Mouse (Mus musculus) lung, embryonic 14.5 days (tissue): Measurements from ENCODE around the gene Mt4. TPM values are rescaled to one million over a fixed set of nuclear protein-coding genes. Genes with fewer than 3 reads are reported as not detected.
"Not testable (repeated sequence)": the region's sequence is repeated elsewhere in the genome, so short reads cannot be mapped to it uniquely, and the experiment has no call there.

Source experiments
- ATAC-seq: fragments of 200-750 bp; cut with Nextera tagmentation; 2 replicates; pipeline ENCODE4 v1.8.0; 2017; ENCODE audit warnings: mild to moderate bottlenecking, moderate TSS enrichment, moderate library complexity; ENCODE audit not compliant: insufficient read depth
- DNase-seq: peaks from one replicate; pipeline ENCODE4 v3.0.0-alpha.2; 2015
- H3K27ac ChIP-seq: fragments of 300-500 bp; sonication (generic); 2 replicates; pipeline ENCODE4 v1.5.1; 2014; ENCODE audit warnings: low read depth, mild to moderate bottlenecking, moderate library complexity
- H3K27me3 ChIP-seq: fragments of 300-500 bp; sonication (generic); 2 replicates; pipeline ENCODE4 v1.6.1; 2014; ENCODE audit warnings: low read length, control low read depth; ENCODE audit not compliant: insufficient read depth
- H3K36me3 ChIP-seq: fragments of 300-500 bp; sonication (generic); 2 replicates; pipeline ENCODE4 v1.6.1; 2014; ENCODE audit warnings: control low read depth; ENCODE audit not compliant: insufficient read depth
- H3K4me1 ChIP-seq: fragments of 300-500 bp; sonication (generic); 2 replicates; pipeline ENCODE4 v1.6.1; 2014; ENCODE audit warnings: antibody characterized with exemption, control low read depth; ENCODE audit not compliant: insufficient read depth
- H3K4me2 ChIP-seq: fragments of 300-500 bp; sonication (generic); 2 replicates; pipeline ENCODE4 v1.6.1; 2014; ENCODE audit warnings: mild to moderate bottlenecking
- H3K4me3 ChIP-seq: fragments of 300-500 bp; sonication (generic); 2 replicates; pipeline ENCODE4 v1.5.1; 2014; ENCODE audit warnings: low read depth, low read length
- H3K9ac ChIP-seq: fragments of 300-500 bp; sonication (generic); 2 replicates; pipeline ENCODE4 v1.6.1; 2014
- H3K9me3 ChIP-seq: fragments of 300-500 bp; sonication (generic); 2 replicates; pipeline ENCODE4 v1.6.1; 2016; ENCODE audit warnings: low read depth, low read length, control low read depth
- CTCF ChIP-seq: IDR thresholded peaks from 2 replicates; pipeline ENCODE4 v1.5.1; 2016; ENCODE audit warnings: antibody characterized with exemption, low read depth
- WGBS: fragments of 180-500 bp; shearing (Covaris S2); extraction: QIAGEN DNeasy Blood & Tissue Kit; methylation state at CpG from one replicate; pipeline ENCODE4 v1.1.7; 2014; 5-methylcytosine and 5-hydroxymethylcytosine counted together
- polyA plus RNA-seq: library from polyadenylated mRNA; unstranded; fragments of >200 nt; fragmentation: Nextera tagmentation; extraction: Ambion mirVana; gene quantifications from 2 replicates; pipeline ENCODE4 v1.2.1, GENCODE M21; 2014

The Mt4 gene
- polyA plus RNA-seq, 1 experiment from 2014 or later: not detected

DNA sequence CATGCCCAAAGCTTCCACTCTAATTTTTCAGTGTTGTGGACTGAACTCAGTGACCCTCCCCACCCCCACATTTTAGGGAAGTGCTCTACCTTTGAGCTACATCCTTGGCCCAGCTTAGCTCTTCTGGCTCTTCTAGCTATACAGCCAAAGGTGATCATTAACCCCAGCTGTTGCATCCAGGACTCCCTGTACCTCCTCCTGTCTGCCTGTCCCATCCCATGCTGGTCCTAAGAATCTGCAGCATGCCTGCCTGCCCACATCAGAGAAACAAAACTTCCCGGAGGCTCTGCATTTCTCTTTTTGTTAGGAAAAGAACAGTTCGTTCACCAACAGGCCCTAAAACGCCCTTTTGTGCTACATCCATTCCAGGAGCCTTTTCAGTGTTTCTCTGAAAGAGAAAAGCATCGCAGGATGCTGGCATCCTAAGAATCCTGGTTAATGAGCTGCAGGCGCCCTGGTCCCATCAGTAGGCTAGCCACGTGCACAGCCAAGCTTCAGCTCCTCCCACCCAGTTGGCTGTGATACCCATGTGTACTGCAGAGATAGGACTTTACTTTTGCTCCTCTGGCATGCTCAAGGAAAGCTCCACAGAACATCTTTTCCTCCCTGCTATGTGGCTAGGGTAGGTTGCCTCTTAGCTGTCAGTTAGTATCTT, 18.1 kb upstream of the Mt4 start:
- H3K9ac ChIP-seq: no peak overlapping the region
- ATAC-seq (no peak), DNase-seq (peak; percentile 13)

GRCm38 (mm10) chr8:94121625-94122024, 15.4 kb upstream of the Mt4 start:
- no peak overlapping the region for H3K4me3 ChIP-seq
- H3K4me1 ChIP-seq: no peaks in the 10 kb centered on the region
- no peak overlapping the region for H3K9ac ChIP-seq
- DNase-seq (no peak), ATAC-seq (no peak)
- 83% methylated on average over 9 of the region's 9 CpGs for WGBS
- no peak for TF ChIP-seq CTCF
- no peak overlapping the region for H3K27ac ChIP-seq
- no peak overlapping the region for H3K4me2 ChIP-seq
- H3K27me3 ChIP-seq: no peaks in the 10 kb centered on the region
- no peaks in the 10 kb centered on the region for H3K9me3 ChIP-seq
- no peaks in the 10 kb centered on the region for H3K36me3 ChIP-seq

More for the DNA sequence above, 18.1 kb upstream of the Mt4 start:
- 16% methylated on average over 6 of the region's 6 CpGs for WGBS
- Histone ChIP-seq H3K4me2 (no peak overlapping the region), H3K36me3 (no peaks in the 10 kb centered on the region), H3K9me3 (no peaks in the 10 kb centered on the region), H3K4me1 (no peaks in the 10 kb centered on the region), H3K4me3 (no peak overlapping the region), H3K27me3 (no peaks in the 10 kb centered on the region), H3K27ac (no peak overlapping the region)
- no peak for TF ChIP-seq CTCF

GRCm38 (mm10) chr8:94122711-94123468, 14.1 kb upstream of the Mt4 start:
- Histone ChIP-seq H3K4me1 (no peaks in the 10 kb centered on the region), H3K27ac (no peak overlapping the region), H3K36me3 (no peaks in the 10 kb centered on the region), H3K9ac (no peak overlapping the region), H3K4me3 (no peak overlapping the region), H3K9me3 (no peaks in the 10 kb centered on the region), H3K27me3 (no peaks in the 10 kb centered on the region), H3K4me2 (no peak overlapping the region)
- no peak for TF ChIP-seq CTCF
- WGBS: 39% methylated on average over 8 of the region's 8 CpGs
- DNase-seq (no peak), ATAC-seq (no peak)

DNA sequence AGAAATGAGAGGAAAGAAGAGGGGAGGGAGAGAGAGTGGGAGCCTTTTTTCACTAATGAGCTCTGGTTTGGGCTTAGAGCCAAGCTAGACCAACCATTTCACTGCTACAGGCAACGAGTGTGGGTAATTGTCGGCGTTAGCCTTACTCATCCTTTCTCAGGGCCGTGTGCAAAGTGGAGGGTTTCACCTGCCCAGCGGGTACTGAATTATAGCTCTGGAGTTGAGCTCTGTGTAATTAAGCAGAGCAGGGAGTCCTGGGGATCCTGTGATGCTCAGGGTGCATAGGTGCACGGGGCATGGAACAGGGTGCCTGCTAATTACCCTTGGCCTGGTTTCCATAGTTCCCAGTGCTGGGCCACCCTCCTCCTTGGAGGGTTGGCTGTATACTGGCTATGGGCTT, 9.3 kb upstream of the Mt4 start:
- Histone ChIP-seq H3K36me3 (no peaks in the 10 kb centered on the region), H3K4me1 (no peaks in the 10 kb centered on the region), H3K27ac (no peak overlapping the region), H3K9me3 (no peaks in the 10 kb centered on the region), H3K4me2 (no peak overlapping the region), H3K27me3 (no peaks in the 10 kb centered on the region), H3K9ac (no peak overlapping the region), H3K4me3 (no peak overlapping the region)
- no peak for DNase-seq
- TF ChIP-seq CTCF: no peak
- ATAC-seq: no peak
- WGBS: 74% methylated on average over 6 of the region's 6 CpGs

GRCm38 (mm10) chr8:94129133-94129789, 7.7 kb upstream of the Mt4 start:
- no peaks in the 10 kb centered on the region for H3K36me3 ChIP-seq
- no peaks in the 10 kb centered on the region for H3K27me3 ChIP-seq
- H3K4me3 ChIP-seq: no peak overlapping the region
- no peaks in the 10 kb centered on the region for H3K9me3 ChIP-seq
- H3K4me2 ChIP-seq: no peak overlapping the region
- TF ChIP-seq CTCF: no peak
- no peaks in the 10 kb centered on the region for H3K4me1 ChIP-seq
- DNase-seq: no peak
- H3K27ac ChIP-seq: no peak overlapping the region
- no peak overlapping the region for H3K9ac ChIP-seq
- ATAC-seq: no peak
- WGBS: 85% methylated on average over 6 of the region's 6 CpGs

- Histone ChIP-seq H3K9ac (no peak overlapping the region), H3K4me2 (no peak overlapping the region), H3K36me3 (no peaks in the 10 kb centered on the region), H3K4me3 (no peak overlapping the region), H3K9me3 (no peaks in the 10 kb centered on the region), H3K4me1 (no peaks in the 10 kb centered on the region), H3K27me3 (no peaks in the 10 kb centered on the region), H3K27ac (no peak overlapping the region)
- ATAC-seq (no peak), DNase-seq (no peak)
- WGBS: 89% methylated on average over 4 of the region's 4 CpGs
- TF ChIP-seq CTCF: no peak
Observed at GRCm38 (mm10) chr8:94130126-94130525, 6.9 kb upstream of the Mt4 start.

GRCm38 (mm10) chr8:94132096-94132495, 4.9 kb upstream of the Mt4 start:
- ATAC-seq: no peak
- H3K36me3 ChIP-seq: no peaks in the 10 kb centered on the region
- no peak overlapping the region for H3K4me2 ChIP-seq
- 72% methylated on average over 5 of the region's 5 CpGs for WGBS
- no peak for DNase-seq
- H3K4me1 ChIP-seq: no peaks in the 10 kb centered on the region
- no peaks in the 10 kb centered on the region for H3K9me3 ChIP-seq
- no peak for TF ChIP-seq CTCF
- H3K4me3 ChIP-seq: no peak overlapping the region
- no peak overlapping the region for H3K9ac ChIP-seq
- H3K27me3 ChIP-seq: no peaks in the 10 kb centered on the region
- H3K27ac ChIP-seq: no peak overlapping the region

DNA sequence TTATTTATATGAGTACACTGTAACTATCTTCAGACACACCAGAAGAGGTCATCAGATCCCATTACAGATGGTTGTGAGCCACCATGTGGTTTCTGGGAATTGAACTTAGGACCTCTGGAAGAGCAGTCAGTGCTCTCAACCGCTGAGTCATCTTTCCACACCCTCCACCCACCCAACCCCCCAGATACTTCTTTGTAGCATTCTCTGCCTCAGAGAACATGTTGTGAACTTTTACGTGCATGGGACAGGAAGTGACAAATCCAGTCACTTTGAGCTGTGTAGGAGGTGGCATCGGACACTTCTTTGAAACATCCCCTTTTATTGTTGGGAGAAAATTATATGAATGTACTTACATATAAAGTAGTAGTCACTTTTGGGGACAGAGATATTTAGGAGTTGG, 2.4 kb upstream of the Mt4 start:
- H3K4me1 ChIP-seq, H3K9ac ChIP-seq, DNase-seq, H3K9me3 ChIP-seq, H3K27me3 ChIP-seq, ATAC-seq, H3K27ac ChIP-seq, H3K36me3 ChIP-seq, H3K4me2 ChIP-seq, H3K4me3 ChIP-seq: not testable (repeated sequence)
- WGBS: 47% methylated on average over 3 of the region's 3 CpGs
